Mouse (Mus musculus): Measurements from ENCODE around the gene Fn1.

DNA sequence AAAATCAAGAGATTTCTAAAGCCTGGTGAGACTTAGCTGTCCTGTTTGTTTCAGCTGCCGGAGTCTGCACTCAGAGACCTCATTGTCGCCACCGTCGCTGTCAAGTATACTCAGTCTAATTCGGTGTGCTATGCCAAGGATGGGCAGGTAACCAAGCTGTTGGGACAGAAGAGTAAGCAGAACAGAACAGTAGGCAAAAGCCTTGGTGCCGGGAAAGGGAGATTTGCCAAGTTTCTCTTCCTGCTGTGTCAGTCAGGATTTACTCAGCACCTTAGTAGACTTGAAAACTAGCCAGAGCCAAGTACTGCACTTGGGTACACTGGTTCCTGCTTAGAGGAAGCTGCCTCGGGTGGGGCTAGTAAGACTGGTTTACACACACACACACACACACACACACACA is 77.0 kb downstream of the Fn1 start:
- TF ChIP-seq CTCF (IDR thresholded peaks at IDR 0.05; ENCODE audit: extremely low read depth, insufficient read depth, low read length) (no peak), POLR2A (IDR thresholded peaks at IDR 0.05; ENCODE audit: extremely low read depth, insufficient read depth, low read length) (no peak)
